ENCODE assay signal across 9 mouse cellular contexts in the genomic region with DNA sequence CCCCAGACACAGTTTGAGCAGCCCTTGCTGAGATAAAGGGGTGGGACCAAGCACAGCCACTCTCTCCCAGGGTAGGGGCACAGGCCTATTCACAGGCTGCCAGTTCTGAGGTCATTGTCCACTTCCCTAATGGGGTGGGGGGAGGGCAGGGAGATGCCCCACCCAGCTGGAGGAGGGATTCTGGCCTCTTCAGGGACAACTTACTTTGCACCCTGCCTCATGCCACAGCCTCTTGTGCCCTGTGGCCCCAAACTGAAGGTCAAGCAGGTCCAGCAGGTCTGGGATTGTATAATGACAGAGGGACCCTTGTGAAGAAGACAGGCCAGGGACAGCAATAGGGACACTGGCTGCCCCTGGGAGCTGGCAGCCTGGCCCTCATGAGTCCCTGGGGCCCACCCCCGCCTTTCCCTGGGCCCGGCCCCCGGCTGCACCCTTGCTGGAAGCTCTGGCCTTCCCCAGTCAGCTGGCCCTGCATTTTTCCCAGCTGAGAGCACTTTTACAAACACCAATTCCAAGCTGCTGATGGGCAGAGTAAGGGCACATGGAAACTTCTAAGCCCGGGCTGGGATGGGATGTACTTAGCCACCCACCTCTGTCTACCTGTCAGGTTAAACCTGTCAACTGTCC. TPM values are rescaled to one million over a fixed set of nuclear protein-coding genes. Genes with fewer than 3 reads are reported as not detected.
A peak's percentile ranks its signal among the peaks of the same experiment; 100 is the strongest.
DNase-seq lines count a peak whose midpoint lies in the region; ATAC-seq and TF ChIP-seq lines count a peak whose summit lies in the region.
"Had no signal": no experiment of that assay in that cellular context is flagged by ENCODE, and none has a peak within 500 bp of the region (broad histone marks: within the 10 kb centered on the region; RNA-seq: fewer than 3 reads in every experiment).

No protein-coding gene starts in this region.

- TF ChIP-seq EP300 in lung, postnatal 0 days (IDR thresholded peaks at IDR 0.05), result 0 out of 2 replicates have a peak, but pooled peaks have one; percentile 4

- no peak overlapping the region for H3K4me3 ChIP-seq in heart, embryonic 12.5 days
- H3K4me3 ChIP-seq in intestine, embryonic 16.5 days (ENCODE audit: low read length), result no peak overlapping the region
- H3K4me3 ChIP-seq in lung, postnatal 0 days (ENCODE audit: low read depth, low read length), result no peak overlapping the region
- H3K4me3 ChIP-seq in midbrain, postnatal 0 days (ENCODE audit: low read depth, low read length), result no peak overlapping the region
- H3K4me3 ChIP-seq: embryonic facial prominence, embryonic 15.5 days had no signal

- H3K27ac ChIP-seq in heart, embryonic 12.5 days (ENCODE audit: poor library complexity, severe bottlenecking), result peak overlapping the region; percentile 39; the same call in 1 of the 2 replicates
- peak overlapping the region; percentile 64 for H3K27ac ChIP-seq in intestine, embryonic 16.5 days (ENCODE audit: low read length)
- peak overlapping the region; percentile 94 for H3K27ac ChIP-seq in lung, postnatal 0 days (ENCODE audit: low read length)
- H3K27ac ChIP-seq in midbrain, postnatal 0 days (ENCODE audit: low read depth, low read length), result no peak overlapping the region
- H3K27ac ChIP-seq: embryonic facial prominence, embryonic 15.5 days had no signal

- H3K27me3 ChIP-seq in heart, embryonic 12.5 days (replicated peaks), result no peaks in the 10 kb centered on the region
- no peaks in the 10 kb centered on the region for H3K27me3 ChIP-seq in Patski
- no peaks in the 10 kb centered on the region for H3K27me3 ChIP-seq in intestine, embryonic 16.5 days (replicated peaks; ENCODE audit: control insufficient read depth, insufficient read depth, low read length)
- H3K27me3 ChIP-seq in lung, postnatal 0 days (replicated peaks; ENCODE audit: insufficient read depth, low read length), result no peaks in the 10 kb centered on the region
- no peaks in the 10 kb centered on the region for H3K27me3 ChIP-seq in midbrain, postnatal 0 days (ENCODE audit: insufficient read depth, low read length)
- H3K27me3 ChIP-seq: embryonic facial prominence, embryonic 15.5 days had no signal

- DNase-seq in heart, postnatal 10 days, result no peak
- DNase-seq in Patski (ENCODE audit: low read depth, low spot score), result no peak
- peak; percentile 76 for DNase-seq in lung, postnatal 0 days (ENCODE audit: low spot score)
- DNase-seq in urinary bladder, postnatal 36 days (ENCODE audit: low spot score in 2 of 2), result no peak
- no peak for DNase-seq in midbrain, postnatal 0 days (ENCODE audit: low spot score)
- no peak for DNase-seq in T-cell, adult 2 months (ENCODE audit: low spot score)

- intact Hi-C loops in heart, postnatal 10 days (cut with DNase I), result no loop called here

- H3K36me3 ChIP-seq in heart, embryonic 12.5 days, result no peaks in the 10 kb centered on the region
- H3K36me3 ChIP-seq in intestine, embryonic 16.5 days (ENCODE audit: control insufficient read depth, insufficient read depth, low read length), result no peaks in the 10 kb centered on the region
- 0 out of 2 replicates have a peak, but pooled peaks cover 4% of the 10 kb centered on the region for H3K36me3 ChIP-seq in lung, postnatal 0 days (ENCODE audit: insufficient read depth, low read length)
- H3K36me3 ChIP-seq in midbrain, postnatal 0 days (ENCODE audit: insufficient read depth, low read length), result no peaks in the 10 kb centered on the region
- H3K36me3 ChIP-seq: embryonic facial prominence, embryonic 15.5 days had no signal

- POLR2A ChIA-PET in Patski (lab: Charles Lee), result interaction anchor here (1.3 to 2.6 kb wide), 3 partner anchors 9 to 14 kb away, joined by 4 to 8 read pairs (median 5); no protein-coding TSS in a partner anchor

- CTCF ChIA-PET in Patski (lab: Charles Lee), result interaction anchor here (1.5 to 2.1 kb wide), 2 partner anchors 10 to 14 kb away, joined by 3 to 11 read pairs; no protein-coding TSS in a partner anchor

- no peak for TF ChIP-seq CTCF in Patski (IDR thresholded peaks at IDR 0.05)
- no peak for TF ChIP-seq CTCF in lung, postnatal 0 days (IDR thresholded peaks at IDR 0.05)
- no peak for TF ChIP-seq CTCF in midbrain, postnatal 0 days (IDR thresholded peaks at IDR 0.05)

- 60% methylated on average over 4 of the region's 4 CpGs for WGBS in heart, embryonic 12.5 days
- 41% methylated on average over 4 of the region's 4 CpGs for WGBS in intestine, embryonic 16.5 days
- 27% methylated on average over 4 of the region's 4 CpGs for WGBS in lung, postnatal 0 days
- WGBS in midbrain, postnatal 0 days, result 87% methylated on average over 4 of the region's 4 CpGs

- ATAC-seq in heart, embryonic 12.5 days (ENCODE audit: insufficient number of reproducible peaks, low FRiP score), result no peak; the same call in 1 of the 2 replicates
- peak; percentile 20 for ATAC-seq in Patski
- peak; percentile 66 for ATAC-seq in intestine, embryonic 16.5 days
- ATAC-seq in lung, postnatal 0 days, result peak; percentile 43
- ATAC-seq in midbrain, postnatal 0 days (ENCODE audit: low FRiP score), result no peak

- H3K9ac ChIP-seq in heart, embryonic 12.5 days, result no peak overlapping the region; the same call in 1 of the 2 replicates
- H3K9ac ChIP-seq in intestine, embryonic 16.5 days (ENCODE audit: low read depth, low read length), result peak overlapping the region; percentile 61
- H3K9ac ChIP-seq in lung, postnatal 0 days (replicated peaks; ENCODE audit: low read depth), result 0 out of 2 replicates have a peak overlapping the region, but pooled peaks have one; percentile 19
- no peak overlapping the region for H3K9ac ChIP-seq in midbrain, postnatal 0 days (replicated peaks; ENCODE audit: low read length, poor library complexity, severe bottlenecking)
- H3K9ac ChIP-seq: embryonic facial prominence, embryonic 15.5 days had no signal

- H3K4me2 ChIP-seq in heart, embryonic 12.5 days, result 0 out of 2 replicates have a peak overlapping the region, but pooled peaks have one; percentile 2
- 0 out of 2 replicates have a peak overlapping the region, but pooled peaks have one; percentile 3 for H3K4me2 ChIP-seq in intestine, embryonic 16.5 days (ENCODE audit: low read depth, low read length)
- peak overlapping the region; percentile 19; the same call in 1 of the 2 replicates for H3K4me2 ChIP-seq in lung, postnatal 0 days (replicated peaks; ENCODE audit: low read depth, low read length)
- H3K4me2 ChIP-seq in midbrain, postnatal 0 days (ENCODE audit: low read depth, low read length, poor library complexity, severe bottlenecking), result no peak overlapping the region
- H3K4me2 ChIP-seq: embryonic facial prominence, embryonic 15.5 days had no signal

- H3K4me1 ChIP-seq in heart, embryonic 12.5 days (replicated peaks), result peaks cover 53% of the 10 kb centered on the region
- peaks cover 47% of the 10 kb centered on the region for H3K4me1 ChIP-seq in intestine, embryonic 16.5 days (ENCODE audit: control insufficient read depth, insufficient read depth, low read length)
- H3K4me1 ChIP-seq in lung, postnatal 0 days (ENCODE audit: insufficient read depth, low read depth, low read length), result peaks cover 54% of the 10 kb centered on the region
- H3K4me1 ChIP-seq in midbrain, postnatal 0 days (ENCODE audit: insufficient read depth, low read length), result no peaks in the 10 kb centered on the region

- H3K9me3 ChIP-seq in heart, embryonic 12.5 days (replicated peaks), result peaks cover 6% of the 10 kb centered on the region; the same call in 1 of the 2 replicates
- peaks cover 3% of the 10 kb centered on the region; the same call in 1 of the 2 replicates for H3K9me3 ChIP-seq in intestine, embryonic 16.5 days (ENCODE audit: control insufficient read depth, low read length)
- H3K9me3 ChIP-seq in lung, postnatal 0 days (ENCODE audit: low read length), result no peaks in the 10 kb centered on the region
- no peaks in the 10 kb centered on the region for H3K9me3 ChIP-seq in midbrain, postnatal 0 days (ENCODE audit: low read length)
- H3K9me3 ChIP-seq: embryonic facial prominence, embryonic 15.5 days had no signal

- in situ Hi-C loops in Patski (cut with MboI; ENCODE audit: low pct_unique_long_range_greater_than_20kb), result loop anchor here (25.0 kb wide), 1 partner anchor 1373 kb away; a partner anchor contains a TSS

RNA-seq across cellular contexts. Expression of a gene that starts 11.2 kb away (rescaled TPM):
- 31.7 and 38.1 TPM in 2 replicates for polyA plus RNA-seq in heart, embryonic 12.5 days (2016; fragmentation: Nextera tagmentation; extraction: Ambion mirVana)
- total RNA-seq in heart, postnatal 10 days (2021), result 10 to 100 TPM; 44.6 to 46.5 TPM
- polyA plus RNA-seq in Patski (2021), result 221 TPM
- polyA plus RNA-seq in intestine, embryonic 16.5 days (2015; fragmentation: Nextera tagmentation; extraction: Ambion mirVana), result 26.7 and 29.7 TPM in 2 replicates
- polyA plus RNA-seq in lung, postnatal 0 days (2015; fragmentation: Nextera tagmentation; extraction: Ambion mirVana), result 83.7 and 85.3 TPM in 2 replicates
- total RNA-seq in midbrain, postnatal 0 days (2014; rRNA removed), result 5.9 and 8.9 TPM in 2 replicates
- polyA plus RNA-seq in midbrain, postnatal 0 days (2015; fragmentation: Nextera tagmentation; extraction: Ambion mirVana), result 1.8 and 1.9 TPM in 2 replicates

RNA-seq across cellular contexts. Expression of a gene that starts 42.7 kb away (rescaled TPM):
- 336 and 349 TPM in 2 replicates for polyA plus RNA-seq in heart, embryonic 12.5 days (2016; fragmentation: Nextera tagmentation; extraction: Ambion mirVana)
- total RNA-seq in heart, postnatal 10 days (2021), result 100 to 1,000 TPM; 575 to 597 TPM
- polyA plus RNA-seq in Patski (2021), result 1,364 TPM
- polyA plus RNA-seq in intestine, embryonic 16.5 days (2015; fragmentation: Nextera tagmentation; extraction: Ambion mirVana), result 471 and 487 TPM in 2 replicates
- polyA plus RNA-seq in lung, postnatal 0 days (2015; fragmentation: Nextera tagmentation; extraction: Ambion mirVana), result 418 and 453 TPM in 2 replicates
- 574 and 749 TPM in 2 replicates for total RNA-seq in midbrain, postnatal 0 days (2014; rRNA removed)
- 388 and 422 TPM in 2 replicates for polyA plus RNA-seq in midbrain, postnatal 0 days (2015; fragmentation: Nextera tagmentation; extraction: Ambion mirVana)

RNA-seq across cellular contexts. Expression of a gene that starts 43.2 kb away (rescaled TPM):
- polyA plus RNA-seq in heart, embryonic 12.5 days (2016; fragmentation: Nextera tagmentation; extraction: Ambion mirVana), result 150 and 154 TPM in 2 replicates
- 10 to 100 TPM; 94.1 to 99.3 TPM for total RNA-seq in heart, postnatal 10 days (2021)
- polyA plus RNA-seq in Patski (2021), result 163 TPM
- 172 and 194 TPM in 2 replicates for polyA plus RNA-seq in intestine, embryonic 16.5 days (2015; fragmentation: Nextera tagmentation; extraction: Ambion mirVana)
- polyA plus RNA-seq in lung, postnatal 0 days (2015; fragmentation: Nextera tagmentation; extraction: Ambion mirVana), result 119 and 136 TPM in 2 replicates
- 98.2 and 105 TPM in 2 replicates for total RNA-seq in midbrain, postnatal 0 days (2014; rRNA removed)
- polyA plus RNA-seq in midbrain, postnatal 0 days (2015; fragmentation: Nextera tagmentation; extraction: Ambion mirVana), result 222 and 224 TPM in 2 replicates

RNA-seq across cellular contexts. Expression of a gene that starts 58.8 kb away (rescaled TPM):
- 15.8 and 16.2 TPM in 2 replicates for polyA plus RNA-seq in heart, embryonic 12.5 days (2016; fragmentation: Nextera tagmentation; extraction: Ambion mirVana)
- total RNA-seq in heart, postnatal 10 days (2021), result 10 to 100 TPM; 16.5 to 16.7 TPM
- polyA plus RNA-seq in Patski (2021), result 12.7 TPM
- 2.8 and 4.8 TPM in 2 replicates for polyA plus RNA-seq in intestine, embryonic 16.5 days (2015; fragmentation: Nextera tagmentation; extraction: Ambion mirVana)
- polyA plus RNA-seq in lung, postnatal 0 days (2015; fragmentation: Nextera tagmentation; extraction: Ambion mirVana), result 15.5 and 16.1 TPM in 2 replicates
- 59.1 and 67.9 TPM in 2 replicates for total RNA-seq in midbrain, postnatal 0 days (2014; rRNA removed)
- polyA plus RNA-seq in midbrain, postnatal 0 days (2015; fragmentation: Nextera tagmentation; extraction: Ambion mirVana), result 32.6 and 37.8 TPM in 2 replicates

Comparison
In these comparisons a context has a peak if more than half of its experiments do, and no peak if none do; other contexts are left out.
1. ATAC-seq: peak in Patski (single experiment), intestine, embryonic 16.5 days (single experiment) and lung, postnatal 0 days (single experiment); none in heart, embryonic 12.5 days (single experiment) and midbrain, postnatal 0 days (single experiment).
2. H3K9ac ChIP-seq: peak in intestine, embryonic 16.5 days (single experiment) and lung, postnatal 0 days (single experiment); none in heart, embryonic 12.5 days (single experiment) and midbrain, postnatal 0 days (single experiment).